In the genomic region with DNA sequence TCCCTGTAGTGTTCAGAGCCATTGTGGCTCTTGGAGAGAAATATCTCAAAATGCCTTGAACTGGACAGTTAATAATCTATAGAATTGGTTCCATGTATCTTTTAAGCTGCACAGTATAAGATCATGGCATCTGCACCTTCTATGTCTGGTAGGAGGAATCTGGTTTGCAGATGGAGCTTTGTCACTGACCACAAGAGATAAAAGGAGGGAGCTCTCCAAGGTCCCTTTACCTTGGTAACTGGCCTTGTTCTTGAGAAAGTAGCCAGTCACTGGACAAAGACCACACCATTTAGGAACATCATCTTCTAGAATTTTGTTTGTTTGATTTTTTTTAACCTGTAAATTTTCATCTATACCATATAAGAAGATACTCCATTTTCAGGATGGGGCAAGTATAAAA, we compare ENCODE assay signal across 34 mouse cellular contexts. TPM values are rescaled to one million over a fixed set of nuclear protein-coding genes. Genes with fewer than 3 reads are reported as not detected.
A peak's percentile ranks its signal among the peaks of the same experiment; 100 is the strongest.
DNase-seq lines count a peak whose midpoint lies in the region; ATAC-seq and TF ChIP-seq lines count a peak whose summit lies in the region.
"Had no signal": no experiment of that assay in that cellular context is flagged by ENCODE, and none has a peak within 500 bp of the region (broad histone marks: within the 10 kb centered on the region; RNA-seq: fewer than 3 reads in every experiment).

No protein-coding gene starts in this region.

- no peaks in the 10 kb centered on the region for H3K36me3 ChIP-seq in lung, embryonic 14.5 days (ENCODE audit: insufficient read depth)
- H3K36me3 ChIP-seq: embryonic facial prominence, embryonic 13.5 days; forebrain, embryonic 10.5 days; forebrain, embryonic 15.5 days; heart, embryonic 12.5 days; hindbrain, embryonic 15.5 days; neural tube, embryonic 12.5 days had no signal

- intact Hi-C loops in left cerebral cortex, postnatal 14 days (cut with DNase I) = no loop called here

- H3K27ac ChIP-seq in lung, embryonic 14.5 days (ENCODE audit: low read depth) = no peak overlapping the region
- H3K27ac ChIP-seq: embryonic facial prominence, embryonic 13.5 days; forebrain, embryonic 10.5 days; forebrain, embryonic 15.5 days; heart, adult 2 months; hindbrain, embryonic 15.5 days; layer of hippocampus, adult 2 months; left cerebral cortex, adult 2 months; liver, embryonic 14.5 days; neural tube, embryonic 12.5 days; stomach, postnatal 0 days had no signal

- no peaks in the 10 kb centered on the region for H3K4me1 ChIP-seq in lung, embryonic 14.5 days (ENCODE audit: insufficient read depth)
- H3K4me1 ChIP-seq: embryonic facial prominence, embryonic 13.5 days; forebrain, embryonic 10.5 days; forebrain, embryonic 15.5 days; heart, embryonic 12.5 days; hindbrain, embryonic 15.5 days; neural tube, embryonic 12.5 days had no signal

- no peak overlapping the region for H3K9ac ChIP-seq in lung, embryonic 14.5 days
- H3K9ac ChIP-seq: embryonic facial prominence, embryonic 13.5 days; forebrain, embryonic 15.5 days; heart, embryonic 12.5 days; hindbrain, embryonic 15.5 days; liver, embryonic 14.5 days; neural tube, embryonic 12.5 days had no signal

- no peaks in the 10 kb centered on the region for H3K9me3 ChIP-seq in lung, embryonic 14.5 days (ENCODE audit: low read depth, low read length)
- H3K9me3 ChIP-seq: embryonic facial prominence, embryonic 13.5 days; forebrain, embryonic 10.5 days; forebrain, embryonic 15.5 days; hindbrain, embryonic 15.5 days; neural tube, embryonic 12.5 days had no signal

- no peak for ATAC-seq in lung, embryonic 14.5 days (ENCODE audit: insufficient read depth)
- ATAC-seq: forebrain, embryonic 15.5 days; inflammation-experienced regulatory T-cells, adult 6 months; midbrain, embryonic 16.5 days had no signal

- DNase-seq in embryo, embryonic 10 days (ENCODE audit: low spot score) = peak; percentile 16
- DNase-seq in embryo, embryonic 9.5 days (ENCODE audit: extremely low spot score) = no peak
- DNase-seq in lung, embryonic 14.5 days = peak; percentile 42
- DNase-seq in lung, postnatal 36 days = no peak
- peak; percentile 33 for DNase-seq in embryo, embryonic 11 days
- no peak for DNase-seq in urinary bladder, postnatal 14 days (ENCODE audit: low spot score)
- no peak for DNase-seq in left cerebral cortex, postnatal 14 days (ENCODE audit: low spot score in 2 of 2)
- DNase-seq in cerebellum, postnatal 10 days = no peak
- DNase-seq: adrenal gland, adult 8-10 months; cerebellum, adult 2 months; cerebellum, postnatal 25 days; heart, adult 2 months; heart, postnatal 4 days; kidney, adult 11 months; kidney, postnatal 25 days; liver; lung, adult 2 months; lung, postnatal 14 days; thymus, adult 18-20 months; thymus, postnatal 25 days had no signal

- no peak for TF ChIP-seq CTCF in lung, embryonic 14.5 days (IDR thresholded peaks at IDR 0.05; ENCODE audit: low read depth)

- H3K4me3 ChIP-seq in lung, embryonic 14.5 days (ENCODE audit: low read depth, low read length) = no peak overlapping the region
- H3K4me3 ChIP-seq: embryonic facial prominence, embryonic 13.5 days; forebrain, embryonic 10.5 days; forebrain, embryonic 15.5 days; heart, adult 2 months; heart, embryonic 12.5 days; hindbrain, embryonic 15.5 days; layer of hippocampus, adult 2 months; left cerebral cortex, adult 2 months; myocyte; neural tube, embryonic 12.5 days had no signal

- no peaks in the 10 kb centered on the region for H3K27me3 ChIP-seq in lung, embryonic 14.5 days (ENCODE audit: insufficient read depth, low read length)
- H3K27me3 ChIP-seq: embryonic facial prominence, embryonic 13.5 days; forebrain, embryonic 15.5 days; heart, embryonic 12.5 days; hindbrain, embryonic 15.5 days; neural tube, embryonic 12.5 days had no signal

- H3K4me2 ChIP-seq in lung, embryonic 14.5 days = no peak overlapping the region
- H3K4me2 ChIP-seq: embryonic facial prominence, embryonic 13.5 days; forebrain, embryonic 15.5 days; heart, embryonic 12.5 days; hindbrain, embryonic 15.5 days; midbrain, embryonic 11.5 days; neural tube, embryonic 12.5 days had no signal

RNA-seq across cellular contexts. Expression of gene Plcb4, which starts 52.5 kb away (rescaled TPM):
- 20.1 and 20.5 TPM in 2 replicates for polyA plus RNA-seq in lung, embryonic 14.5 days (2014; fragmentation: Nextera tagmentation; extraction: Ambion mirVana)
- 10 to 100 TPM; 45.4 to 54.8 TPM for total RNA-seq in left cerebral cortex, postnatal 14 days (2021)

Comparison
In these comparisons a context has a peak if more than half of its experiments do, and no peak if none do; other contexts are left out.
1. DNase-seq: peak in embryo, embryonic 10 days (single experiment), lung, embryonic 14.5 days (single experiment) and embryo, embryonic 11 days (single experiment); none in embryo, embryonic 9.5 days (single experiment), lung, postnatal 36 days (single experiment), urinary bladder, postnatal 14 days (single experiment), left cerebral cortex, postnatal 14 days (0 of 2) and cerebellum, postnatal 10 days (0 of 2).